Mouse (Mus musculus): Measurements from ENCODE around the gene St13. TPM values are rescaled to one million over a fixed set of nuclear protein-coding genes. Genes with fewer than 3 reads are reported as not detected.

St13 gene
- polyA plus RNA-seq (2012; rRNA removed) (44.0 and 81.7 TPM in 2 replicates), polyA plus RNA-seq (2014; fragmentation: Nextera tagmentation; extraction: Ambion mirVana) (137 and 141 TPM in 2 replicates)

- Histone ChIP-seq H3K4me3 (replicated peaks; ENCODE audit: low read length) (peak within 1 kb of the TSS; percentile 94), H3K9me3 (ENCODE audit: control insufficient read depth, low read length) (no peaks in the 10 kb centered on the region), H3K9ac (ENCODE audit: low read depth, low read length, severe bottlenecking) (peak within 1 kb of the TSS; percentile 92), H3K27me3 (ENCODE audit: control insufficient read depth, insufficient read depth, low read length) (no peaks in the 10 kb centered on the region), H3K4me2 (replicated peaks; ENCODE audit: low read depth, low read length, severe bottlenecking) (peak within 1 kb of the TSS; percentile 62), H3K4me1 (ENCODE audit: control insufficient read depth, insufficient read depth, low read length) (peaks cover 11% of the 10 kb centered on the region; the same call in 1 of the 2 replicates), H3K27ac (replicated peaks; ENCODE audit: low read depth, low read length) (peak within 1 kb of the TSS; percentile 96), H3K36me3 (ENCODE audit: control insufficient read depth, insufficient read depth, low read length) (0 out of 2 replicates have a peak, but pooled peaks cover 4% of the 10 kb centered on the region)
- 0% methylated on average over 47 of the region's 50 CpGs for WGBS
- ATAC-seq (ENCODE audit: low FRiP score, low read depth): peak; percentile 100
- peak; percentile 96 for DNase-seq (ENCODE audit: low spot score)
- 0 out of 2 replicates have a peak, but pooled peaks have one; percentile 39 for TF ChIP-seq POLR2A (IDR thresholded peaks at IDR 0.05; ENCODE audit: borderline replicate concordance, extremely low read depth, insufficient read depth, insufficient read length)
Observed at GRCm38 (mm10) chr15:81399638-81400315, at the start of gene St13, which contains the start of gene Xpnpep3. Gene St13, minus strand, starts transcription at chr15:81400077. Gene Xpnpep3, plus strand, starts transcription at chr15:81400138.

- H3K27me3 ChIP-seq (ENCODE audit: control insufficient read depth, insufficient read depth, low read length): no peaks in the 10 kb centered on the region
- no peak overlapping the region for H3K27ac ChIP-seq (replicated peaks; ENCODE audit: low read depth, low read length)
- peaks cover 31% of the 10 kb centered on the region for H3K36me3 ChIP-seq (ENCODE audit: control insufficient read depth, insufficient read depth, low read length)
- H3K9ac ChIP-seq (ENCODE audit: low read depth, low read length, severe bottlenecking): no peak overlapping the region
- DNase-seq (ENCODE audit: low spot score): peak; percentile 93
- 47% methylated on average over 3 of the region's 3 CpGs for WGBS
- H3K4me1 ChIP-seq (ENCODE audit: control insufficient read depth, insufficient read depth, low read length): no peaks in the 10 kb centered on the region
- TF ChIP-seq POLR2A (IDR thresholded peaks at IDR 0.05; ENCODE audit: borderline replicate concordance, extremely low read depth, insufficient read depth, insufficient read length): no peak
- ATAC-seq (ENCODE audit: low FRiP score, low read depth): peak; percentile 65
- H3K4me3 ChIP-seq (replicated peaks; ENCODE audit: low read length): no peak overlapping the region
- H3K9me3 ChIP-seq (ENCODE audit: control insufficient read depth, low read length): no peaks in the 10 kb centered on the region
- H3K4me2 ChIP-seq (replicated peaks; ENCODE audit: low read depth, low read length, severe bottlenecking): no peak overlapping the region
Observed at GRCm38 (mm10) chr15:81448463-81448862, 48.6 kb upstream of the St13 start.

- peaks cover 16% of the 10 kb centered on the region for H3K36me3 ChIP-seq (ENCODE audit: control insufficient read depth, insufficient read depth, low read length)
- no peak for DNase-seq (ENCODE audit: low spot score)
- H3K27me3 ChIP-seq (ENCODE audit: control insufficient read depth, insufficient read depth, low read length): no peaks in the 10 kb centered on the region
- no peaks in the 10 kb centered on the region for H3K4me1 ChIP-seq (ENCODE audit: control insufficient read depth, insufficient read depth, low read length)
- H3K9me3 ChIP-seq (ENCODE audit: control insufficient read depth, low read length): no peaks in the 10 kb centered on the region
- no peak for ATAC-seq (ENCODE audit: low FRiP score, low read depth)
- H3K27ac ChIP-seq (replicated peaks; ENCODE audit: low read depth, low read length): no peak overlapping the region
- TF ChIP-seq POLR2A (IDR thresholded peaks at IDR 0.05; ENCODE audit: borderline replicate concordance, extremely low read depth, insufficient read depth, insufficient read length): no peak
- H3K4me3 ChIP-seq (replicated peaks; ENCODE audit: low read length): no peak overlapping the region
- H3K4me2 ChIP-seq (replicated peaks; ENCODE audit: low read depth, low read length, severe bottlenecking): no peak overlapping the region
- no peak overlapping the region for H3K9ac ChIP-seq (ENCODE audit: low read depth, low read length, severe bottlenecking)
Observed at GRCm38 (mm10) chr15:81439236-81439635, 39.4 kb upstream of the St13 start.

GRCm38 (mm10) chr15:81438345-81438744 lies 38.5 kb upstream of the St13 start:
- Histone ChIP-seq H3K27me3 (ENCODE audit: control insufficient read depth, insufficient read depth, low read length) (no peaks in the 10 kb centered on the region), H3K36me3 (ENCODE audit: control insufficient read depth, insufficient read depth, low read length) (peaks cover 16% of the 10 kb centered on the region), H3K9me3 (ENCODE audit: control insufficient read depth, low read length) (no peaks in the 10 kb centered on the region), H3K4me3 (replicated peaks; ENCODE audit: low read length) (no peak overlapping the region), H3K4me1 (ENCODE audit: control insufficient read depth, insufficient read depth, low read length) (no peaks in the 10 kb centered on the region), H3K27ac (replicated peaks; ENCODE audit: low read depth, low read length) (no peak overlapping the region), H3K9ac (ENCODE audit: low read depth, low read length, severe bottlenecking) (no peak overlapping the region), H3K4me2 (replicated peaks; ENCODE audit: low read depth, low read length, severe bottlenecking) (no peak overlapping the region)
- no peak for TF ChIP-seq POLR2A (IDR thresholded peaks at IDR 0.05; ENCODE audit: borderline replicate concordance, extremely low read depth, insufficient read depth, insufficient read length)
- DNase-seq (ENCODE audit: low spot score) (no peak), ATAC-seq (ENCODE audit: low FRiP score, low read depth) (no peak)
- 85% methylated on average over 1 of the region's 1 CpGs for WGBS

GRCm38 (mm10) chr15:81431195-81431594 lies 31.3 kb upstream of the St13 start:
- Histone ChIP-seq H3K9ac (ENCODE audit: low read depth, low read length, severe bottlenecking) (no peak overlapping the region), H3K4me2 (replicated peaks; ENCODE audit: low read depth, low read length, severe bottlenecking) (no peak overlapping the region), H3K9me3 (ENCODE audit: control insufficient read depth, low read length) (no peaks in the 10 kb centered on the region), H3K4me3 (replicated peaks; ENCODE audit: low read length) (no peak overlapping the region), H3K27me3 (ENCODE audit: control insufficient read depth, insufficient read depth, low read length) (no peaks in the 10 kb centered on the region), H3K27ac (replicated peaks; ENCODE audit: low read depth, low read length) (no peak overlapping the region), H3K4me1 (ENCODE audit: control insufficient read depth, insufficient read depth, low read length) (no peaks in the 10 kb centered on the region), H3K36me3 (ENCODE audit: control insufficient read depth, insufficient read depth, low read length) (peaks cover 31% of the 10 kb centered on the region)
- no peak for TF ChIP-seq POLR2A (IDR thresholded peaks at IDR 0.05; ENCODE audit: borderline replicate concordance, extremely low read depth, insufficient read depth, insufficient read length)
- ATAC-seq (ENCODE audit: low FRiP score, low read depth) (no peak), DNase-seq (ENCODE audit: low spot score) (no peak)
- 71% methylated on average over 1 of the region's 1 CpGs for WGBS

Measured in limb, embryonic 14.5 days (tissue).